ENCODE assay signal across 8 mouse cellular contexts in the genomic region with DNA sequence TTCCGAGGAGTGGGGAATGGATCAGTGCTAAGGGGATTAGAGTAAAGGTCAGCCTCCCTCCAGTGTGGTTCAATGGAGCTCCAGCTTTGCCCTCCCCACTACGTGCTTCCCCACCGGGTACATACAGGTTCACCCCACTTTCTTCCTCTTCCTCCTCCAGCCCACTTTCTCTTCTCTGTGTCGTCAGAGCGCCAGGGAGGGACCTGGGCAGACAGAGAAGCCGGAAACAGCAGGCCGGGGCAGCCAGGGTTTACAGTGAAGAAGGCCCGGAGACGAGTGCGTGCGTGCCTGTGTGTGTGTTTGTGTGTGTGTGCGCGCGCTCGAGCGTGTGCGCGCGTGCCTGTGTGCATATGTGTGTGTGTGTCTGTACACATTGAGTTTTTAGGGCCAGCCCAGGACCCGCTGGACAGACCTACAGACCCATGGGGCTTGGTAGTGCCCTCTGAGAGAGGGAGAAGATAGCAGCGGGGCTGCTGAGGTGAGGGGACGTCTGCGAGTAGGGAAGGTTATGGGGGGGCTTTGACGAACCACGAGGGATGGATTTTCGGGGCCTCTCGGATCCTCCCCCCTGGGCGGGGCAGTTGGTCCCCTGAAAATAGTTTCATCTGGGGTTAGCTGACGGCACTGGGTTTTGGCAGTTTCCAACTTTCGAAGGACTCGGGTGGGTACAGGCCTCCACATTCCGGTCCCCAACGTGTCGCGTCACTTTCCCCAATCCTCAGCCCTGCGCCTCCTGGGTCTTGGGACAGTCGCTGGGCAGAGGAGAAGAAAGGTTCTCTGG. TPM values are rescaled to one million over a fixed set of nuclear protein-coding genes. Genes with fewer than 3 reads are reported as not detected.
DNase-seq lines count a peak whose midpoint lies in the region; ATAC-seq and TF ChIP-seq lines count a peak whose summit lies in the region.

A gene (plus strand): TSS at position 215 of the 781 bp plus-strand sequence.

- POLR2A ChIA-PET in Patski (lab: Charles Lee), result interaction anchor here (1.0 to 3.9 kb wide), 11 partner anchors 11 to 34 kb away, joined by 3 to 25 read pairs (median 4); a partner anchor contains a TSS

- DNase-seq in 3134 (ENCODE audit: extremely low read depth, insufficient read length, low spot score) (peak; percentile 85), Patski (ENCODE audit: low read depth, low spot score) (peak; percentile 31)
- peak; percentile 70 for DNase-seq in embryo, embryonic 10 days (ENCODE audit: low spot score)
- DNase-seq in testis, postnatal 14 days (ENCODE audit: low spot score), result peak; percentile 50

- ATAC-seq in Patski, result peak; percentile 68
- ATAC-seq in granulocyte monocyte progenitor cell, adult 5-6 weeks (replicated peaks; ENCODE audit: poor library complexity, severe bottlenecking), result peak; percentile 76
- ATAC-seq in intestine, embryonic 16.5 days, result peak; percentile 82
- peak; percentile 76 for ATAC-seq in liver, embryonic 12.5 days

- no peaks in the 10 kb centered on the region for H3K36me3 ChIP-seq in intestine, embryonic 16.5 days (ENCODE audit: control insufficient read depth, insufficient read depth, low read length)
- H3K36me3 ChIP-seq in liver, embryonic 12.5 days, result peaks cover 16% of the 10 kb centered on the region
- no peaks in the 10 kb centered on the region for H3K36me3 ChIP-seq in myocyte (ENCODE audit: control insufficient read depth, insufficient read depth)

- no peak within 1 kb of the TSS for H3ac ChIP-seq in myocyte (ENCODE audit: control insufficient read depth, insufficient read length)

- WGBS in intestine, embryonic 16.5 days, result 2% methylated on average over 37 of the region's 37 CpGs
- WGBS in liver, embryonic 12.5 days (ENCODE audit: insufficient replicate concordance), result under 1% methylated on average over 37 of the region's 37 CpGs

- H3K9ac ChIP-seq in intestine, embryonic 16.5 days (ENCODE audit: low read depth, low read length), result peak within 1 kb of the TSS; percentile 77
- peak within 1 kb of the TSS; percentile 80 for H3K9ac ChIP-seq in liver, embryonic 12.5 days

- peaks cover 13% of the 10 kb centered on the region for H3K4me1 ChIP-seq in intestine, embryonic 16.5 days (ENCODE audit: control insufficient read depth, insufficient read depth, low read length)
- peaks cover 32% of the 10 kb centered on the region for H3K4me1 ChIP-seq in liver, embryonic 12.5 days

- in situ Hi-C loops in Patski (cut with MboI; ENCODE audit: low pct_unique_long_range_greater_than_20kb), result loop anchor here (5.0 kb wide), 1 partner anchor 94 kb away; a partner anchor contains a TSS

- H3K4me2 ChIP-seq in intestine, embryonic 16.5 days (ENCODE audit: low read depth, low read length), result peak within 1 kb of the TSS; percentile 77
- H3K4me2 ChIP-seq in liver, embryonic 12.5 days, result peak within 1 kb of the TSS; percentile 97
- H3K4me2 ChIP-seq in myocyte (ENCODE audit: low read depth), result peak within 1 kb of the TSS; percentile 31

- H3K4me3 ChIP-seq in intestine, embryonic 16.5 days (ENCODE audit: low read length), result peak within 1 kb of the TSS; percentile 67
- peak within 1 kb of the TSS; percentile 75 for H3K4me3 ChIP-seq in liver, embryonic 12.5 days
- no peak within 1 kb of the TSS for H3K4me3 ChIP-seq in myocyte

- H3K27me3 ChIP-seq in Patski (no peaks in the 10 kb centered on the region), myocyte (ENCODE audit: control insufficient read depth, insufficient read depth, insufficient read length) (no peaks in the 10 kb centered on the region)
- no peaks in the 10 kb centered on the region for H3K27me3 ChIP-seq in intestine, embryonic 16.5 days (replicated peaks; ENCODE audit: control insufficient read depth, insufficient read depth, low read length)
- no peaks in the 10 kb centered on the region; the same call in 1 of the 2 replicates for H3K27me3 ChIP-seq in liver, embryonic 12.5 days (replicated peaks)

- H3K27ac ChIP-seq in intestine, embryonic 16.5 days (ENCODE audit: low read length), result peak within 1 kb of the TSS; percentile 97
- H3K27ac ChIP-seq in liver, embryonic 12.5 days, result peak within 1 kb of the TSS; percentile 91

- TF ChIP-seq CTCF in Patski (IDR thresholded peaks at IDR 0.05), result no peak

- H3K79me2 ChIP-seq in myocyte (ENCODE audit: control insufficient read depth, insufficient read depth), result no peaks in the 10 kb centered on the region

- H3K9me3 ChIP-seq in intestine, embryonic 16.5 days (ENCODE audit: control insufficient read depth, low read length), result no peaks in the 10 kb centered on the region
- no peaks in the 10 kb centered on the region for H3K9me3 ChIP-seq in liver, embryonic 12.5 days (replicated peaks)

- no peak for TF ChIP-seq POLR2A in myocyte (IDR thresholded peaks at IDR 0.05; ENCODE audit: insufficient read length, low read depth)

- CTCF ChIA-PET in Patski (lab: Charles Lee), result interaction anchor here (0.8 to 2.4 kb wide), 15 partner anchors 10 to 365 kb away, joined by 3 to 18 read pairs (median 5); a partner anchor contains a TSS

TF ChIP-seq in myocyte, 11 proteins besides CTCF, POLR2A, EP300 and RAD21:
- TF ChIP-seq CEBPB (IDR thresholded peaks at IDR 0.05; ENCODE audit: insufficient read depth, poor library complexity, severe bottlenecking), result no peak
- TF ChIP-seq POLR2AphosphoS2 (IDR thresholded peaks at IDR 0.05; ENCODE audit: insufficient read length, low read depth), result no peak
- TF ChIP-seq REST (IDR thresholded peaks at IDR 0.05; ENCODE audit: insufficient read depth, insufficient read length), result no peak
- no peak for TF ChIP-seq USF1 (IDR thresholded peaks at IDR 0.05; ENCODE audit: low read depth)
- TF ChIP-seq MYOD1 (IDR thresholded peaks at IDR 0.05; ENCODE audit: control insufficient read depth in 1 of 3, insufficient read length in 2 of 3, low read depth in 2 of 3), result no peak
- no peak for TF ChIP-seq E2F4 (IDR thresholded peaks at IDR 0.05; ENCODE audit: insufficient read depth)
- no peak for TF ChIP-seq TCF3 (IDR thresholded peaks at IDR 0.05; ENCODE audit: insufficient read length, low read depth)
- no peak for TF ChIP-seq SRF (IDR thresholded peaks at IDR 0.05; ENCODE audit: control insufficient read depth, insufficient read length, low read depth)
- no peak for TF ChIP-seq TCF12 (IDR thresholded peaks at IDR 0.05; ENCODE audit: insufficient read depth, poor library complexity, severe bottlenecking)
- no peak for TF ChIP-seq MAX (IDR thresholded peaks at IDR 0.05; ENCODE audit: low read depth)
- TF ChIP-seq MYOG (IDR thresholded peaks at IDR 0.05; ENCODE audit: control insufficient read depth in 1 of 3, insufficient read depth in 1 of 3, insufficient read length in 2 of 3, low read depth in 2 of 3), result no peak
TF ChIP-seq in myocyte: peak in this region for 0.

RNA-seq across cellular contexts. Expression of the gene that starts here (rescaled TPM):
- polyA plus RNA-seq in Patski (2021) (67.3 TPM), myocyte (2012; fragmentation: generic; extraction: Trizol) (0.26 TPM)
- total RNA-seq in granulocyte monocyte progenitor cell, adult 5-6 weeks (2014; fragmentation: Nextera tagmentation), result 71.6 and 82.1 TPM in 2 replicates
- total RNA-seq in granulocyte monocyte progenitor cell, adult 5-6 weeks (2017), result 46.0 and 67.5 TPM in 2 replicates
- polyA plus RNA-seq in intestine, embryonic 16.5 days (2015; fragmentation: Nextera tagmentation; extraction: Ambion mirVana), result 46.8 and 49.3 TPM in 2 replicates
- 19.2 and 19.4 TPM in 2 replicates for polyA plus RNA-seq in liver, embryonic 12.5 days (2016; fragmentation: Nextera tagmentation; extraction: Ambion mirVana)

Comparison
In these comparisons a context has a peak if more than half of its experiments do, and no peak if none do; other contexts are left out.
1. RNA of the gene that starts here (polyA plus RNA-seq): 67.3 TPM in Patski (single experiment), 46.8 to 49.3 TPM in intestine, embryonic 16.5 days and 19.2 to 19.4 TPM in liver, embryonic 12.5 days; 0.26 TPM in myocyte (single experiment); every median in the first group is over 10 times any median in the second.
2. DNase-seq: peak in every context shown above with its lines; median percentile 85 in 3134; 70 in embryo, embryonic 10 days; 50 in testis, postnatal 14 days; 31 in Patski.
3. H3K4me2 ChIP-seq: peak in every context shown above with its lines; median percentile 97 in liver, embryonic 12.5 days; 77 in intestine, embryonic 16.5 days; 31 in myocyte.
4. Peak in every context shown above with its lines, with median percentiles within 50 percentile points of each other: ATAC-seq.